ENCODE assay signal across 9 mouse cellular contexts in the genomic region with DNA sequence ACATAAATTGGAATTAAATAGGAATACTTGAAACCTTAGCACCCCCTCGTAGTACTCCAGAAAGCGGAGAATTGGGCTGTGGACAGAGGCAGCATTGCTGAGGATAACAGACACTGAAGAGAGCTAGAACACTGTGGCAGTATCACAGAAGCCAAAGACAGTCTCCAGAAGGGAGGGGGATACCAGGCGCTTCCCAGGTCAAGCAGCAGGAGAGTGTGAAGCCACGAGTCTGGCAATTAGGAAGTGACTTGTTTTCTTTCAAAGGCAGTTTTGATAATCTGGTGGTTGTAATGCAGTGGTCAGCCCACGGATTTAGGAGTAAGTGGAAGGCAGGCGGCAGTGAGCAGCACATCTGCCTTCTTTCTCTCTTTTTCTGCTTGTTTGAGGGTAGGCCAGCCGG. TPM values are rescaled to one million over a fixed set of nuclear protein-coding genes. Genes with fewer than 3 reads are reported as not detected.
DNase-seq lines count a peak whose midpoint lies in the region; ATAC-seq and TF ChIP-seq lines count a peak whose summit lies in the region.
"Had no signal": no experiment of that assay in that cellular context is flagged by ENCODE, and none has a peak within 500 bp of the region (broad histone marks: within the 10 kb centered on the region; RNA-seq: fewer than 3 reads in every experiment).

No protein-coding gene starts in this region.

- ATAC-seq in kidney, embryonic 14.5 days (ENCODE audit: low FRiP score, low TSS enrichment) = no peak
- no peak for ATAC-seq in liver, embryonic 11.5 days (replicated peaks; ENCODE audit: low FRiP score)
- ATAC-seq in activated CD4-positive, CD25-positive, alpha-beta regulatory T cell, adult 4 months = no peak

- DNase-seq in kidney, adult 8-10 months = no peak
- DNase-seq in ES-E14 (ENCODE audit: low read depth, low spot score) = no peak
- DNase-seq in embryonic facial prominence, embryonic 10.5 days (ENCODE audit: low spot score) = no peak
- no peak for DNase-seq in liver, embryonic 11.5 days (ENCODE audit: low spot score)
- no peak for DNase-seq in frontal cortex, adult 2 months (ENCODE audit: extremely low spot score in 1 of 2, low spot score in 1 of 2)
- DNase-seq in gastrocnemius, postnatal 4 days (ENCODE audit: low spot score in 2 of 2) = no peak
- DNase-seq: kidney, postnatal 36 days had no signal

- H3K9me3 ChIP-seq in kidney, embryonic 14.5 days (ENCODE audit: control insufficient read depth, low read length) = no peaks in the 10 kb centered on the region
- no peaks in the 10 kb centered on the region for H3K9me3 ChIP-seq in ES-E14 (ENCODE audit: control insufficient read depth, insufficient read depth, low read depth, low read length)
- no peaks in the 10 kb centered on the region for H3K9me3 ChIP-seq in embryonic facial prominence, embryonic 10.5 days
- H3K9me3 ChIP-seq in liver, embryonic 11.5 days (ENCODE audit: control insufficient read depth, low read length) = no peaks in the 10 kb centered on the region

- H3K36me3 ChIP-seq in kidney, embryonic 14.5 days (ENCODE audit: control insufficient read depth, insufficient read depth, low read length) = no peaks in the 10 kb centered on the region
- H3K36me3 ChIP-seq in ES-E14 (ENCODE audit: control insufficient read depth, insufficient read depth, low read length, poor library complexity, severe bottlenecking) = no peaks in the 10 kb centered on the region
- H3K36me3 ChIP-seq in embryonic facial prominence, embryonic 10.5 days (replicated peaks) = no peaks in the 10 kb centered on the region
- H3K36me3 ChIP-seq in liver, embryonic 11.5 days (ENCODE audit: control insufficient read depth, insufficient read depth, low read length) = no peaks in the 10 kb centered on the region

- H3K4me1 ChIP-seq in kidney, embryonic 14.5 days (ENCODE audit: control insufficient read depth, insufficient read depth, low read length) = no peaks in the 10 kb centered on the region; the same call in 1 of the 2 replicates
- peaks cover 9 to 10% of the 10 kb centered on the region in 2 experiments for H3K4me1 ChIP-seq in ES-E14 (ENCODE audit: control insufficient read depth in 2 of 2, insufficient read depth in 2 of 2, low read length in 2 of 2, poor library complexity in 1 of 2)
- H3K4me1 ChIP-seq in embryonic facial prominence, embryonic 10.5 days = peaks cover 25% of the 10 kb centered on the region
- 0 out of 2 replicates have a peak, but pooled peaks cover 4% of the 10 kb centered on the region for H3K4me1 ChIP-seq in liver, embryonic 11.5 days (replicated peaks; ENCODE audit: control insufficient read depth, insufficient read depth, low read length)

- no peak overlapping the region for H3K4me3 ChIP-seq in kidney, embryonic 14.5 days (ENCODE audit: low read length)
- peak overlapping the region; percentile 81 to 97 for H3K4me3 ChIP-seq in ES-E14 (ENCODE audit: insufficient read depth in 1 of 2, low read depth in 1 of 2, low read length in 2 of 2, poor library complexity in 1 of 2, severe bottlenecking in 1 of 2)
- peak overlapping the region; percentile 90; the same call in 1 of the 2 replicates for H3K4me3 ChIP-seq in embryonic facial prominence, embryonic 10.5 days
- H3K4me3 ChIP-seq in liver, embryonic 11.5 days (ENCODE audit: low read depth, low read length) = no peak overlapping the region

- H3K4me2 ChIP-seq in kidney, embryonic 14.5 days (replicated peaks; ENCODE audit: low read depth, low read length) = no peak overlapping the region; the same call in 1 of the 2 replicates
- peak overlapping the region; percentile 95; the same call in 1 of the 2 replicates for H3K4me2 ChIP-seq in liver, embryonic 11.5 days

- 0 out of 2 replicates have a peak overlapping the region, but pooled peaks have one; percentile 3 for H3K9ac ChIP-seq in kidney, embryonic 14.5 days (ENCODE audit: low read depth, low read length)
- peak overlapping the region; percentile 62 for H3K9ac ChIP-seq in ES-E14 (ENCODE audit: insufficient read depth, low read depth, low read length, poor library complexity, severe bottlenecking)
- no peak overlapping the region for H3K9ac ChIP-seq in liver, embryonic 11.5 days (ENCODE audit: low read depth, low read length)

- H3K27ac ChIP-seq in kidney, embryonic 14.5 days (ENCODE audit: low read depth, low read length) = no peak overlapping the region
- no peak overlapping the region for H3K27ac ChIP-seq in ES-E14 (ENCODE audit: insufficient read depth, low read depth, low read length, poor library complexity, severe bottlenecking)
- no peak overlapping the region for H3K27ac ChIP-seq in embryonic facial prominence, embryonic 10.5 days (replicated peaks)
- no peak overlapping the region for H3K27ac ChIP-seq in liver, embryonic 11.5 days (ENCODE audit: low read depth, low read length)

- in situ Hi-C loops in ES-E14 (cut with MboI; ENCODE audit: low sequenced_read_pairs in 2 of 2, unreplicated experiment in 2 of 2) = no loop called here

- WGBS in kidney, embryonic 14.5 days = 40% methylated on average over 7 of the region's 7 CpGs
- 36% methylated on average over 7 of the region's 7 CpGs for WGBS in embryonic facial prominence, embryonic 10.5 days
- WGBS in liver, embryonic 11.5 days = 39% methylated on average over 7 of the region's 7 CpGs

- no peaks in the 10 kb centered on the region for H3K27me3 ChIP-seq in kidney, embryonic 14.5 days (ENCODE audit: control insufficient read depth, insufficient read depth, low read length)
- peaks cover 12% of the 10 kb centered on the region; the same call in 1 of the 2 replicates for H3K27me3 ChIP-seq in embryonic facial prominence, embryonic 10.5 days (replicated peaks; ENCODE audit: low read depth, poor library complexity, severe bottlenecking)
- no peaks in the 10 kb centered on the region for H3K27me3 ChIP-seq in liver, embryonic 11.5 days (replicated peaks; ENCODE audit: control insufficient read depth, insufficient read depth, low read length)

TF ChIP-seq in ES-E14, 5 proteins besides CTCF, POLR2A, EP300 and RAD21:
- TF ChIP-seq CHD2 (IDR thresholded peaks at IDR 0.05; ENCODE audit: low read depth, low read length) (no peak), ZNF384 (IDR thresholded peaks at IDR 0.05; ENCODE audit: low read depth, low read length) (no peak), MAFK (IDR thresholded peaks at IDR 0.05; ENCODE audit: insufficient read depth, low read depth, low read length) (no peak), HCFC1 (IDR thresholded peaks at IDR 0.05; ENCODE audit: borderline replicate concordance, insufficient read depth, low read length) (no peak), ZC3H11A (IDR thresholded peaks at IDR 0.05; ENCODE audit: borderline replicate concordance, low read depth, low read length) (no peak)

RNA-seq across cellular contexts. Expression of a gene that starts 1.5 kb away (rescaled TPM):
- polyA plus RNA-seq in kidney, embryonic 14.5 days (2014; fragmentation: Nextera tagmentation; extraction: Ambion mirVana) = 4.6 and 7.4 TPM in 2 replicates
- 15.3 and 20.6 TPM in 2 replicates for total RNA-seq in ES-E14 (2012; rRNA removed)
- 8.8 and 9.7 TPM in 2 replicates for polyA plus RNA-seq in embryonic facial prominence, embryonic 10.5 days (2016; fragmentation: Nextera tagmentation; extraction: Ambion mirVana)
- 3.1 and 4.3 TPM in 2 replicates for polyA plus RNA-seq in liver, embryonic 11.5 days (2014; fragmentation: Nextera tagmentation; extraction: Ambion mirVana)
- polyA plus RNA-seq in frontal cortex, adult 2 months (2012; rRNA removed) = 5.2 and 5.9 TPM in 2 replicates
- 1 to 10 TPM; 3.8 to 5.4 TPM for polyA plus RNA-seq in activated CD4-positive, CD25-positive, alpha-beta regulatory T cell, adult 4 months (2017; shearing (Covaris generic))
- 1 to 10 TPM; 3.8 to 4.0 TPM for total RNA-seq in gastrocnemius, postnatal 4 days (2021)

RNA-seq across cellular contexts. Expression of a gene that starts 13.9 kb away (rescaled TPM):
- polyA plus RNA-seq in kidney, embryonic 14.5 days (2014; fragmentation: Nextera tagmentation; extraction: Ambion mirVana) = 36.9 and 39.6 TPM in 2 replicates
- total RNA-seq in ES-E14 (2012; rRNA removed) = 18.6 and 21.9 TPM in 2 replicates
- 38.3 and 38.5 TPM in 2 replicates for polyA plus RNA-seq in embryonic facial prominence, embryonic 10.5 days (2016; fragmentation: Nextera tagmentation; extraction: Ambion mirVana)
- polyA plus RNA-seq in liver, embryonic 11.5 days (2014; fragmentation: Nextera tagmentation; extraction: Ambion mirVana) = 24.4 and 25.1 TPM in 2 replicates
- 19.4 and 22.8 TPM in 2 replicates for polyA plus RNA-seq in frontal cortex, adult 2 months (2012; rRNA removed)
- 10 to 100 TPM; 33.7 to 39.5 TPM for polyA plus RNA-seq in activated CD4-positive, CD25-positive, alpha-beta regulatory T cell, adult 4 months (2017; shearing (Covaris generic))
- total RNA-seq in gastrocnemius, postnatal 4 days (2021) = 1 to 10 TPM; 6.6 to 7.5 TPM

RNA-seq across cellular contexts. Expression of a gene that starts 14.0 kb away (rescaled TPM):
- polyA plus RNA-seq in kidney, embryonic 14.5 days (2014; fragmentation: Nextera tagmentation; extraction: Ambion mirVana) = 19.7 and 25.5 TPM in 2 replicates
- total RNA-seq in ES-E14 (2012; rRNA removed) = 15.8 and 18.7 TPM in 2 replicates
- polyA plus RNA-seq in embryonic facial prominence, embryonic 10.5 days (2016; fragmentation: Nextera tagmentation; extraction: Ambion mirVana) = 39.8 and 40.8 TPM in 2 replicates
- 24.2 and 27.4 TPM in 2 replicates for polyA plus RNA-seq in liver, embryonic 11.5 days (2014; fragmentation: Nextera tagmentation; extraction: Ambion mirVana)
- 18.5 and 19.5 TPM in 2 replicates for polyA plus RNA-seq in frontal cortex, adult 2 months (2012; rRNA removed)
- 1 to 10 TPM; 3.9 to 4.9 TPM for polyA plus RNA-seq in activated CD4-positive, CD25-positive, alpha-beta regulatory T cell, adult 4 months (2017; shearing (Covaris generic))
- 10 to 100 TPM; 18.2 to 20.5 TPM for total RNA-seq in gastrocnemius, postnatal 4 days (2021)

RNA-seq across cellular contexts. Expression of a gene that starts 36.9 kb away (rescaled TPM):
- polyA plus RNA-seq in kidney, embryonic 14.5 days (2014; fragmentation: Nextera tagmentation; extraction: Ambion mirVana) = 1,503 and 1,977 TPM in 2 replicates
- total RNA-seq in ES-E14 (2012; rRNA removed) = 444 and 682 TPM in 2 replicates
- 1,415 and 1,463 TPM in 2 replicates for polyA plus RNA-seq in embryonic facial prominence, embryonic 10.5 days (2016; fragmentation: Nextera tagmentation; extraction: Ambion mirVana)
- 1,160 and 1,259 TPM in 2 replicates for polyA plus RNA-seq in liver, embryonic 11.5 days (2014; fragmentation: Nextera tagmentation; extraction: Ambion mirVana)
- polyA plus RNA-seq in frontal cortex, adult 2 months (2012; rRNA removed) = 212 and 256 TPM in 2 replicates
- polyA plus RNA-seq in activated CD4-positive, CD25-positive, alpha-beta regulatory T cell, adult 4 months (2017; shearing (Covaris generic)) = 100 to 1,000 TPM; 840 to 842 TPM
- 100 to 1,000 TPM; 246 to 251 TPM for total RNA-seq in gastrocnemius, postnatal 4 days (2021)

Comparison
In these comparisons a context has a peak if more than half of its experiments do, and no peak if none do; other contexts are left out.
1. H3K4me3 ChIP-seq: peak in ES-E14 (2 of 2) and embryonic facial prominence, embryonic 10.5 days (single experiment); none in kidney, embryonic 14.5 days (single experiment) and liver, embryonic 11.5 days (single experiment).